Mouse (Mus musculus) hindbrain, embryonic 16.5 days (tissue): ENCODE results near the gene Cyp8b1. TPM values are rescaled to one million over a fixed set of nuclear protein-coding genes. Genes with fewer than 3 reads are reported as not detected.

Experiments
- ATAC-seq: fragments of 200-750 bp; cut with Nextera tagmentation; 2 replicates; pipeline ENCODE4 v1.8.0; 2017; ENCODE audit warnings: moderate TSS enrichment, moderate library complexity
- H3K27ac ChIP-seq: fragments of 300-500 bp; sonication (generic); 2 replicates; pipeline ENCODE4 v1.5.1; 2014; ENCODE audit warnings: low read depth, mild to moderate bottlenecking, control low read depth, low read length, moderate library complexity
- H3K27me3 ChIP-seq: fragments of 300-500 bp; sonication (generic); replicated peaks from 2 replicates; pipeline ENCODE4 v1.6.1; 2014; ENCODE audit warnings: low read length; ENCODE audit not compliant: control insufficient read depth, insufficient read depth
- H3K36me3 ChIP-seq: fragments of 300-500 bp; sonication (generic); 2 replicates; pipeline ENCODE4 v1.6.1; 2014; ENCODE audit warnings: mild to moderate bottlenecking, low read length, moderate library complexity, mixed read lengths; ENCODE audit not compliant: control insufficient read depth, insufficient read depth
- H3K4me1 ChIP-seq: fragments of 300-500 bp; sonication (generic); 2 replicates; pipeline ENCODE4 v1.6.1; 2014; ENCODE audit warnings: low read depth, low read length; ENCODE audit not compliant: control insufficient read depth, insufficient read depth
- H3K4me2 ChIP-seq: fragments of 300-500 bp; sonication (generic); 2 replicates; pipeline ENCODE4 v1.6.1; 2014; ENCODE audit warnings: mild to moderate bottlenecking, low read length, control low read depth, moderate library complexity
- H3K4me3 ChIP-seq: fragments of 300-500 bp; sonication (generic); 2 replicates; pipeline ENCODE4 v1.5.1; 2014; ENCODE audit warnings: mild to moderate bottlenecking, low read length, control low read depth, moderate library complexity
- H3K9ac ChIP-seq: fragments of 300-500 bp; sonication (generic); 2 replicates; pipeline ENCODE4 v1.6.1; 2014; ENCODE audit warnings: low read depth, mild to moderate bottlenecking, control low read depth, low read length, moderate library complexity
- H3K9me3 ChIP-seq: fragments of 300-500 bp; sonication (generic); 2 replicates; pipeline ENCODE4 v1.6.1; 2014; ENCODE audit warnings: mild to moderate bottlenecking, low read length, moderate library complexity; ENCODE audit not compliant: control insufficient read depth
- WGBS: fragments of 180-500 bp; shearing (Covaris S2); extraction: QIAGEN DNeasy Blood & Tissue Kit; methylation state at CpG from one replicate; pipeline ENCODE4 v1.1.7; 2014; 5-methylcytosine and 5-hydroxymethylcytosine counted together
- polyA plus RNA-seq: library from polyadenylated mRNA; unstranded; fragments of >200 nt; fragmentation: Nextera tagmentation; extraction: Ambion mirVana; gene quantifications from 2 replicates; pipeline ENCODE4 v1.2.1, GENCODE M21; 2015

The Cyp8b1 gene
- polyA plus RNA-seq, 1 experiment from 2014 or later = not detected

- no peaks in the 10 kb centered on the region for H3K4me1 ChIP-seq
- WGBS = 89% methylated on average over 9 of the region's 9 CpGs
These were observed 8.9 kb upstream of the Cyp8b1 start for GRCm38 (mm10) chr9:121924901-121925560.

GRCm38 (mm10) chr9:121923906-121924305, 7.8 kb upstream of the Cyp8b1 start:
- no peak overlapping the region for H3K4me2 ChIP-seq
- no peak for ATAC-seq
- H3K27ac ChIP-seq = no peak overlapping the region
- no peak overlapping the region for H3K4me3 ChIP-seq
- WGBS = 79% methylated on average over 5 of the region's 5 CpGs
- no peaks in the 10 kb centered on the region for H3K9me3 ChIP-seq
- no peaks in the 10 kb centered on the region for H3K27me3 ChIP-seq
- H3K4me1 ChIP-seq = no peaks in the 10 kb centered on the region
- H3K36me3 ChIP-seq = no peaks in the 10 kb centered on the region
- no peak overlapping the region for H3K9ac ChIP-seq

More at GRCm38 (mm10) chr9:121924901-121925560, 8.9 kb upstream of the Cyp8b1 start:
- Histone ChIP-seq H3K36me3 (no peaks in the 10 kb centered on the region), H3K4me3 (no peak overlapping the region), H3K4me2 (no peak overlapping the region), H3K27ac (no peak overlapping the region), H3K27me3 (no peaks in the 10 kb centered on the region), H3K9me3 (no peaks in the 10 kb centered on the region), H3K9ac (no peak overlapping the region)
- ATAC-seq = no peak

GRCm38 (mm10) chr9:121923443-121923842, 7.3 kb upstream of the Cyp8b1 start:
- Histone ChIP-seq H3K4me1 (no peaks in the 10 kb centered on the region), H3K27ac (no peak overlapping the region), H3K36me3 (no peaks in the 10 kb centered on the region), H3K4me2 (no peak overlapping the region), H3K27me3 (no peaks in the 10 kb centered on the region), H3K9ac (no peak overlapping the region), H3K4me3 (no peak overlapping the region), H3K9me3 (no peaks in the 10 kb centered on the region)
- WGBS = 87% methylated on average over 8 of the region's 8 CpGs
- no peak for ATAC-seq

- 73% methylated on average over 10 of the region's 10 CpGs for WGBS
- H3K36me3 ChIP-seq = no peaks in the 10 kb centered on the region
- no peak for ATAC-seq
- H3K9ac ChIP-seq = no peak overlapping the region
- H3K4me1 ChIP-seq = no peaks in the 10 kb centered on the region
- H3K9me3 ChIP-seq = no peaks in the 10 kb centered on the region
- no peak overlapping the region for H3K27ac ChIP-seq
- H3K4me3 ChIP-seq = no peak overlapping the region
- H3K4me2 ChIP-seq = no peak overlapping the region
- no peaks in the 10 kb centered on the region for H3K27me3 ChIP-seq
These were observed 3.0 kb upstream of the Cyp8b1 start for GRCm38 (mm10) chr9:121919027-121919501.

GRCm38 (mm10) chr9:121915056-121915455, 1.0 kb downstream of the Cyp8b1 start:
- H3K4me1 ChIP-seq = no peaks in the 10 kb centered on the region
- no peak for ATAC-seq
- H3K36me3 ChIP-seq = no peaks in the 10 kb centered on the region
- H3K4me3 ChIP-seq = no peak overlapping the region
- H3K27me3 ChIP-seq = no peaks in the 10 kb centered on the region
- H3K9me3 ChIP-seq = no peaks in the 10 kb centered on the region
- H3K4me2 ChIP-seq = no peak overlapping the region
- H3K9ac ChIP-seq = no peak overlapping the region
- WGBS = 93% methylated on average over 10 of the region's 10 CpGs
- no peak overlapping the region for H3K27ac ChIP-seq

GRCm38 (mm10) chr9:121914226-121914757, 1.8 kb downstream of the Cyp8b1 start:
- H3K9ac ChIP-seq = no peak overlapping the region
- no peaks in the 10 kb centered on the region for H3K9me3 ChIP-seq
- H3K4me1 ChIP-seq = no peaks in the 10 kb centered on the region
- H3K4me2 ChIP-seq = no peak overlapping the region
- no peak for ATAC-seq
- no peak overlapping the region for H3K4me3 ChIP-seq
- no peaks in the 10 kb centered on the region for H3K36me3 ChIP-seq
- H3K27ac ChIP-seq = no peak overlapping the region
- WGBS = 85% methylated on average over 8 of the region's 8 CpGs
- H3K27me3 ChIP-seq = no peaks in the 10 kb centered on the region

GRCm38 (mm10) chr9:121912786-121913185, 3.3 kb downstream of the Cyp8b1 start:
- Histone ChIP-seq H3K27ac (no peak overlapping the region), H3K9ac (no peak overlapping the region), H3K4me1 (no peaks in the 10 kb centered on the region), H3K9me3 (no peaks in the 10 kb centered on the region), H3K27me3 (no peaks in the 10 kb centered on the region), H3K36me3 (no peaks in the 10 kb centered on the region), H3K4me2 (no peak overlapping the region), H3K4me3 (no peak overlapping the region)
- ATAC-seq = no peak
- 85% methylated on average over 4 of the region's 4 CpGs for WGBS

- no peak for ATAC-seq
- H3K4me1 ChIP-seq = no peaks in the 10 kb centered on the region
- no peak overlapping the region for H3K27ac ChIP-seq
- H3K27me3 ChIP-seq = no peaks in the 10 kb centered on the region
- no peaks in the 10 kb centered on the region for H3K9me3 ChIP-seq
- no peak overlapping the region for H3K4me2 ChIP-seq
- no peaks in the 10 kb centered on the region for H3K36me3 ChIP-seq
- no peak overlapping the region for H3K4me3 ChIP-seq
- no peak overlapping the region for H3K9ac ChIP-seq
- 92% methylated on average over 7 of the region's 7 CpGs for WGBS
These were observed 4.9 kb downstream of the Cyp8b1 start for GRCm38 (mm10) chr9:121911196-121911595.

GRCm38 (mm10) chr9:121909635-121910034, 6.5 kb downstream of the Cyp8b1 start:
- Histone ChIP-seq H3K9me3 (no peaks in the 10 kb centered on the region), H3K27ac (no peak overlapping the region), H3K4me3 (no peak overlapping the region), H3K4me2 (no peak overlapping the region), H3K36me3 (no peaks in the 10 kb centered on the region), H3K4me1 (no peaks in the 10 kb centered on the region), H3K27me3 (no peaks in the 10 kb centered on the region), H3K9ac (no peak overlapping the region)
- 79% methylated on average over 6 of the region's 6 CpGs for WGBS
- ATAC-seq = no peak
